Mouse (Mus musculus) common myeloid progenitor, adult 5-6 weeks (primary cell): ENCODE measurements around the gene Thpo. TPM values are rescaled to one million over a fixed set of nuclear protein-coding genes. Genes with fewer than 3 reads are reported as not detected.

Source experiments
- ATAC-seq: replicated peaks from 2 replicates; pipeline ENCODE4 v1.8.0; 2016; ENCODE audit warnings: low read depth, mild to moderate bottlenecking, moderate TSS enrichment, inconsistent platforms; ENCODE audit not compliant: poor library complexity, severe bottlenecking
- total RNA-seq: library from RNA; stranded (forward); fragments of 200-1000, 187-1606 nt; gene quantifications from 2 replicates; pipeline ENCODE4 v1.2.3, GENCODE M21; 2017

Gene Thpo
- total RNA-seq, 1 experiment from 2014 or later: not detected

- no peak for ATAC-seq
Measured at GRCm38 (mm10) chr16:20725750-20726149, 8.6 kb downstream of the Thpo start.

- no peak for ATAC-seq
Measured at GRCm38 (mm10) chr16:20725321-20725720, 9.0 kb downstream of the Thpo start.

DNA sequence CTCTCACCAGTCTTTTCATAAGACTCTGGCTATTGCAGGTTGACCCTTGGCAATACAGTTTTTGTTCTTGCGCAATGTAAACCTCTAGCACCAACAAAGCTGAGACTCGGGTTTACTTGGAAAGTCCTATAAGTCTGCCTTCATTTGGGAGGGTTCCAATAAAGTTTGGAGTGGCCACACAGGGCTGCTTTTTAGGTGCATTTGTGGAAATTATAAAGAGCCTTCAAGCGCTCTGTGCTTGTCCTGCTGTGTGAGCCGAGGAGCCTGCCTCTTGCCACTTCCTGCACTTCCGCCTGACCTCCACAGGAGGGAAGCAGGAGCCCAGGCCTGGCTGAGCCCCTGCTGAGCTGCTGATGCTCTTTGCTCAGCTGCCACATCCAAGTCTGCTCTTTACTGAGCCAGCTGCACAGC, 10.0 kb downstream of the Thpo start:
- ATAC-seq: peak; percentile 99

DNA sequence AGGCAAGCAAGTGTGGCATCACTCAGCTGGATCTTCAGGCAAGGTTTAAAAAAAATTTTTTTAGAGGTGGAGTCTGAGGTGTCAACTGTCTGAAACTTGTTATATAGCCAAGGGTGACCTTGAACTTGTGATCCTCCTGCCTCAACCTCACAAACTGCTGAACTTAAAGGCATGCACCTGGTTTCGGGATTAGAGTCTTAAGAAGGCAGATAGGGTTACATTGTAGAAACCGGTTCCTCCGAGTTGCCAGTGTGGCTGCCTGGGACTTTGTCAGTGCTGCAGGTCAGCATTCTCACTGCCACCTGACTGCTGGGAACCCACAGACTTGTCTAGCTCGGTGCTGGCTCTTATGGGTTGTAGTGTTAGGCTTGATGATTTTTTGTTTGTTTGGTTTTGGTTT, 11.1 kb downstream of the Thpo start:
- no peak for ATAC-seq

DNA sequence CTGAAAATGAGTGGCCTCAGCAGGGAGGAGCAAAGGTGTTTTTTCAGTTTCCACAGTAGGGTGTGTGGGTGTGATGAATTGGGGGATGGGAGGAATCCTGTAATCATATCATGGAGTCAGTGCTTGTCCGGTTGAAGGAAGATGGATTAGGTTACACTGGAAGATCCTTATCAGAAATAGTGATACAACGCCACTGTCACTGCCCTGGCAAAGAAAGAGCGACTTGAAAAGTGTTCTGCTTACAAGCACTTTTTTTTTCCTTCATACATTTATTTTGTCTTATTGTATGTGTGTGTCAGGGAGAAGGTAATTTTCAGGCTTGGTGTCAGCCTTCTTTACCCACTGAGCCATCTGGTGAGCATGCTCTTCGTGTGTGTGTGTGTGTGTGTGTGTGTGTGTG, 11.6 kb downstream of the Thpo start:
- ATAC-seq: no peak

DNA sequence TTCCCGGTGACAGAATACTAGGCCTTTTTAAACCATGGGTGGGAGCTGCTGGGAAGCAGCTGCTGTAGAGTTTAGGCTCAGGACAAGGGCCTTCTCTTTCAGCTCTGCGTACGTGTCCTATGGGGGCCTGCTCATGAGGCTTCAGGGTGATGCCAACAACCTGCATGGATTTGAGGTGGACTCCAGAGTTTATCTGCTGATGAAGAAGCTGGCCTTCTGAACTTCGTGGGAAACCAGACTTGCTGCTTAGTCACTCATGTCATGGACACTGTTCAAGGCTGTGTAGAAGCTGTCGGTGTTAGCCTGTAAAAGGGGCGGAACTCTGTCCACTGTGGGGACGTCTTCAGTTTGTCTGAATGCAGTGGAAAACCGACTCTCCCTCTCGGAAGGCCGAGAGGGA, 12.5 kb downstream of the Thpo start:
- no peak for ATAC-seq

- ATAC-seq: peak; percentile 15; the same call in 1 of the 2 replicates
Measured at GRCm38 (mm10) chr16:20717978-20718670, 16.2 kb downstream of the Thpo start.

GRCm38 (mm10) chr16:20717181-20717977, 16.9 kb downstream of the Thpo start, which contains the start of the genes Polr2h and Clcn2:
TSS of gene Polr2h (plus strand) at chr16:20717665.
TSS of gene Clcn2 (minus strand) at chr16:20717746.
- peak; percentile 90 for ATAC-seq

DNA sequence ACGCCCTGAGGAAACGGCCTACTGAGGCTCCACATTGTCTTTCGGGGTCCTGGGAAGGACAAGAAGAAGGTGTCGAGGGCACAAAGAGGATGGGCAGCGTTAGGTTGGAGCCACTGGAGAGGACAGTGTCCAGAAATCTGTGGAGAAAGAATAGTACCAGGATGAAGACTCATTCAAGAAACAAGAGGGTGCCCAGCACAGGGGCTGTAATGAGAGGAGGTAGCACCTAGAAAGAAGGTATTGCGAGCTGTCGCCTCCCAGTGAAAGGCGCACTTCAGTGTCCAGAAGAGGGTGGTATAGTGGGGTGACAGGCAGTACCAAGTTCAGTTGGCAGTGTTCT, 17.5 kb downstream of the Thpo start:
- no peak for ATAC-seq

- ATAC-seq: peak; percentile 10
Measured at GRCm38 (mm10) chr16:20715976-20716840, 18.1 kb downstream of the Thpo start.

DNA sequence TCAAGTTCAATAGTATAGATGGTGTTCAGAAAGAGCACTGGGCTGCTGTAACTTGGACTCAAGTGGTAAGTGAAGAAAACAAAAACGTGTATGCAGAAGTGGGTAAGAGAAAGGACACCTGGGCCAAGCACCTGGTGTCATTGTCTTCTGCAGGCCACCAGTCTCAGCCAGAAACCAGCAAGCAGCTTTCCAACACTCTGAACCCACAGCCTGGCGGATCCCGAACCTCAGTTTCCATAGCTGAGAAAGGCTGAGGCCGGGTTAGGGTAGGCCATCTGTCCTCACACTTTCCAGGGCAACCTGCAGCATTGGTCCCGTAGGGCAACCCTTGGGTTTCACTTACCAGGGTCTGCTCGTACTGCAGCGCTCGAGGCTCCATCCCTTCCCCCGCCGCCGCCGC, 18.7 kb downstream of the Thpo start:
- no peak for ATAC-seq

GRCm38 (mm10) chr16:20715161-20715560, 19.1 kb downstream of the Thpo start:
- no peak for ATAC-seq

DNA sequence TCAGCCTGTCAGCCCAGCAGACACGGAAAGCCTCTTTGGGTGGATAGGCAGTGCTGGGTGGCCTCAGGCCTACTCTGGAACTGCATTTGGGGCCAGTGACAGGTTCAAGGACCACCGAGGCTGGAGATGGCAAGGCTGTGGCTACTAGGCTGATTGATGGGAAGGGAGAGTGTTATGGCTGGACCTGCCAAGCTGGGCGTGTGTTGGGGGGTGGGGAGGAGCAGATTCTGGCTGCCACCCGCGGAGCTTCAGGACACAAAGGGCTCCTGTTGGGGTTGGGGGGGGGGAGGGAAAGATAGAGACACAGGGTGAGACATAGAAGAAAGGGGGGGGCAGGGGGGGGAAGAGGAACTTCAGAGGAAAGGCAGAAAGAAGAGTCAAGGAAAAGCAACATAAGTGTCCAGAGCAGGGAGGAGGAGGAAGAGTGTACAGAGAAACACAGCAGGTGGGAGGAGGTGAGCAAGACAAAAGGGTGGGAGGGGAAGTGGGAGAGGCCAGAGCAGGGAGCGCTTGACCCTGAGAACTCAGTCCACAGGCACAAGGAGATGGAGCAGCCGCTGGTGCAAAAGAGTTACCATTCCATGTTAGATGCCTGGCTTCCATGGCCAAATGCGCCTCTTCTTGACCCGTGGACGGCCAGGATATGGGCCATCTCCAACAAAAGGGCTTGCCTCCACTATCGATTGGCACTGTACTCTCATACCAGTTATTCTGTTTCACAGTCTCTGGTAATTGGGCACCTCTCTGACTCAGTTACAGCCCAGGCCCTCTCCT, 19.8 kb downstream of the Thpo start:
- ATAC-seq: no peak

DNA sequence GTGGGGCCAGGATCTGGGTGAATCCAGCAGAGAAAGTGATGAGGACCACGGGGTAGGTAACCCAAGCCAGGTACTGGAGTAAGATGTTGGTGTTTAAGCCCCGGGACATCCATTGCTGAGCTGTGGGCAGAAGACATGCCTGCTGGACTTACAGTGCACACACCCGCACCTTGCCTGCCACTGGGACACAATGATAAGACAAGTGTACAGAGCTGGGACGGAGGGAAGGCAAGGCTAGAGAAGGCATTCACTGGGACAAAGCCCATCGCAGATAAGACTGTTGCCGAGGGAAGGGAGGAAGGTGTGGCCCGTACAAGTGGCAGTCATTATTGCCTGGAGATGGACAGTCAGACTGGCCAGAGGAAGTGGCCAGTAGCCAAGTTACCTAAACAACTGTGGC, 21.4 kb downstream of the Thpo start:
- no peak for ATAC-seq

DNA sequence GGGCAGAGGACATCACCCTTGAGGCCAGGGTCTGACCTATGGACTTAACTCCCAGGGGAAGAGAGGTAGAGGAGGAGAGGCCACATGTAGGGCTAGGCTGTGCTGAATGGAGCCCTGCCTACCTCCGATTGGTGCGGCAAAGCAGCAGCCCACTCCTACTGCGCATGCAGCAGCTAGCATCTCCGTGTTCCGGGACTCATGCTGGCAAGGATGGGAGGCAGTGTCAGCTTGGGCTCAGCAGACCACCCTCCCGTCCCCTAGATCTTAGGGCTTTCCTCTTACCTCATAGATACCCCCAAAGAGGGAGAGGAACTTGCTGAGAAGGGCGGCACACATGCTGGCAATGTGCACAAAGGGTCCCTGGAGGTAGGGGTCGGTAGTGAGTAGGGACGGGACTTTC, 22.1 kb downstream of the Thpo start:
- ATAC-seq: no peak

GRCm38 (mm10) chr16:20710810-20711209, 23.5 kb downstream of the Thpo start:
- 0 out of 2 replicates have a peak, but pooled peaks have one; percentile 24 for ATAC-seq

GRCm38 (mm10) chr16:20710370-20710769, 23.9 kb downstream of the Thpo start:
- no peak for ATAC-seq

- no peak for ATAC-seq
Measured at GRCm38 (mm10) chr16:20708939-20709734, 25.2 kb downstream of the Thpo start.
